ENCODE assay signal across 29 mouse cellular contexts in genomic region chr1:65088567-65089356, GRCm38 (mm10). TPM values are rescaled to one million over a fixed set of nuclear protein-coding genes. Genes with fewer than 3 reads are reported as not detected.
DNase-seq lines count a peak whose midpoint lies in the region; ATAC-seq and TF ChIP-seq lines count a peak whose summit lies in the region.
"Had no signal": no experiment of that assay in that cellular context is flagged by ENCODE, and none has a peak within 500 bp of the region (broad histone marks: within the 10 kb centered on the region; RNA-seq: fewer than 3 reads in every experiment).

No protein-coding gene starts in this region.

- TF ChIP-seq CTCF in gastrocnemius, adult 2 months (IDR thresholded peaks at IDR 0.05) = no peak

- intact Hi-C loops in gastrocnemius, adult 2 months (cut with DNase I) = loop anchor here (2.0 kb wide), 1 partner anchor 90 kb away; no protein-coding TSS in a partner anchor
- intact Hi-C loops in gastrocnemius, postnatal 14 days (cut with DNase I; ENCODE audit: low total_unique reads) = no loop called here

- H3K27ac ChIP-seq in gastrocnemius, adult 2 months = peak overlapping the region; percentile 78
- H3K27ac ChIP-seq in midbrain, embryonic 11.5 days (ENCODE audit: low read depth, low read length) = no peak overlapping the region
- H3K27ac ChIP-seq in midbrain, embryonic 14.5 days (replicated peaks; ENCODE audit: low read depth, low read length) = no peak overlapping the region
- no peak overlapping the region for H3K27ac ChIP-seq in forebrain, embryonic 10.5 days
- H3K27ac ChIP-seq: embryonic facial prominence, embryonic 15.5 days; hindbrain, embryonic 14.5 days; layer of hippocampus, adult 2 months; limb, embryonic 15.5 days; midbrain, embryonic 15.5 days had no signal

- no peaks in the 10 kb centered on the region for H3K36me3 ChIP-seq in midbrain, embryonic 11.5 days (ENCODE audit: control insufficient read depth, insufficient read depth, low read length)
- no peaks in the 10 kb centered on the region for H3K36me3 ChIP-seq in midbrain, embryonic 14.5 days (ENCODE audit: control insufficient read depth, insufficient read depth, low read length)
- H3K36me3 ChIP-seq in forebrain, embryonic 10.5 days (replicated peaks) = no peaks in the 10 kb centered on the region
- H3K36me3 ChIP-seq: embryonic facial prominence, embryonic 15.5 days; limb, embryonic 15.5 days; midbrain, embryonic 15.5 days had no signal

- H3K4me3 ChIP-seq in gastrocnemius, adult 2 months = no peak overlapping the region
- H3K4me3 ChIP-seq in midbrain, embryonic 11.5 days (ENCODE audit: low read depth, low read length) = no peak overlapping the region
- H3K4me3 ChIP-seq in midbrain, embryonic 14.5 days (replicated peaks; ENCODE audit: low read depth, low read length) = no peak overlapping the region
- H3K4me3 ChIP-seq in forebrain, embryonic 10.5 days = no peak overlapping the region
- H3K4me3 ChIP-seq: embryonic facial prominence, embryonic 15.5 days; layer of hippocampus, adult 2 months; limb, embryonic 15.5 days; midbrain, embryonic 15.5 days had no signal

- no peak for ATAC-seq in midbrain, embryonic 11.5 days (ENCODE audit: low FRiP score)
- no peak for ATAC-seq in midbrain, embryonic 14.5 days (ENCODE audit: low FRiP score, low TSS enrichment)
- ATAC-seq in common myeloid progenitor, adult 5-6 weeks (replicated peaks; ENCODE audit: low read depth, poor library complexity, severe bottlenecking) = peak; percentile 68
- ATAC-seq in neutrophil, adult 5-6 weeks (ENCODE audit: extremely low read depth, insufficient number of reproducible peaks, low FRiP score, poor library complexity, severe bottlenecking) = peak; percentile 50
- ATAC-seq: midbrain, embryonic 15.5 days; Patski had no signal

- no peak overlapping the region for H3K4me2 ChIP-seq in midbrain, embryonic 11.5 days
- H3K4me2 ChIP-seq in midbrain, embryonic 14.5 days (ENCODE audit: low read length) = no peak overlapping the region
- H3K4me2 ChIP-seq: embryonic facial prominence, embryonic 15.5 days; hindbrain, embryonic 14.5 days; limb, embryonic 15.5 days; lung, embryonic 14.5 days; midbrain, embryonic 15.5 days had no signal

- no peaks in the 10 kb centered on the region for H3K27me3 ChIP-seq in midbrain, embryonic 11.5 days (ENCODE audit: control insufficient read depth, insufficient read depth, low read length)
- no peaks in the 10 kb centered on the region for H3K27me3 ChIP-seq in midbrain, embryonic 14.5 days (ENCODE audit: control insufficient read depth, insufficient read depth, low read length)
- H3K27me3 ChIP-seq in forebrain, embryonic 10.5 days (ENCODE audit: poor library complexity, severe bottlenecking) = no peaks in the 10 kb centered on the region
- H3K27me3 ChIP-seq: embryonic facial prominence, embryonic 15.5 days; limb, embryonic 15.5 days; midbrain, embryonic 15.5 days; Patski had no signal

- 80% methylated on average over 6 of the region's 6 CpGs for WGBS in midbrain, embryonic 11.5 days
- 87% methylated on average over 6 of the region's 6 CpGs for WGBS in midbrain, embryonic 14.5 days
- WGBS in forebrain, embryonic 10.5 days = 81% methylated on average over 6 of the region's 6 CpGs

- no peaks in the 10 kb centered on the region for H3K9me3 ChIP-seq in midbrain, embryonic 11.5 days (ENCODE audit: control insufficient read depth, low read length)
- H3K9me3 ChIP-seq in midbrain, embryonic 14.5 days (ENCODE audit: control insufficient read depth, low read length) = no peaks in the 10 kb centered on the region
- H3K9me3 ChIP-seq in forebrain, embryonic 10.5 days = no peaks in the 10 kb centered on the region
- H3K9me3 ChIP-seq: embryonic facial prominence, embryonic 15.5 days; limb, embryonic 15.5 days; midbrain, embryonic 15.5 days had no signal

- peak; percentile 31 for DNase-seq in gastrocnemius, adult 2 months
- no peak for DNase-seq in gastrocnemius, postnatal 14 days
- DNase-seq in midbrain, embryonic 11.5 days (ENCODE audit: low spot score, missing footprints) = peak; percentile 47
- no peak for DNase-seq in midbrain, embryonic 14.5 days
- DNase-seq in forebrain, embryonic 10.5 days (ENCODE audit: extremely low spot score, low spot score) = no peak
- no peak for DNase-seq in frontal cortex, adult 2 months (ENCODE audit: extremely low spot score in 1 of 2, low spot score in 1 of 2)
- DNase-seq: adrenal gland, postnatal 14 days; cerebellum, adult 18-20 months; cerebellum, postnatal 25 days; heart, postnatal 36 days; kidney, adult 18-20 months; kidney, postnatal 10 days; lung, embryonic 14.5 days; right cerebral cortex, adult 18-20 months; thymus, postnatal 14 days had no signal

- H3K9ac ChIP-seq in midbrain, embryonic 11.5 days (ENCODE audit: low read length) = no peak overlapping the region
- H3K9ac ChIP-seq in midbrain, embryonic 14.5 days (replicated peaks; ENCODE audit: low read length) = no peak overlapping the region
- H3K9ac ChIP-seq: embryonic facial prominence, embryonic 15.5 days; hindbrain, embryonic 14.5 days; limb, embryonic 15.5 days; lung, embryonic 14.5 days; midbrain, embryonic 15.5 days had no signal

- no peaks in the 10 kb centered on the region for H3K4me1 ChIP-seq in midbrain, embryonic 11.5 days (ENCODE audit: control insufficient read depth, insufficient read depth, low read length)
- H3K4me1 ChIP-seq in midbrain, embryonic 14.5 days (ENCODE audit: control insufficient read depth, insufficient read depth, low read length) = no peaks in the 10 kb centered on the region
- no peaks in the 10 kb centered on the region for H3K4me1 ChIP-seq in forebrain, embryonic 10.5 days
- H3K4me1 ChIP-seq: embryonic facial prominence, embryonic 15.5 days; limb, embryonic 15.5 days; midbrain, embryonic 15.5 days had no signal

RNA-seq across cellular contexts. Expression of gene Crygb, which starts 6.7 kb away (rescaled TPM):
- total RNA-seq in gastrocnemius, adult 2 months (2021) = not detected
- total RNA-seq in gastrocnemius, postnatal 14 days (2021) = not detected
- not detected in 2 replicates for polyA plus RNA-seq in midbrain, embryonic 11.5 days (2014; fragmentation: Nextera tagmentation; extraction: Ambion mirVana)
- not detected in 2 replicates for polyA plus RNA-seq in midbrain, embryonic 14.5 days (2014; fragmentation: Nextera tagmentation; extraction: Ambion mirVana)
- total RNA-seq in common myeloid progenitor, adult 5-6 weeks (2017) = not detected in 2 replicates
- total RNA-seq in neutrophil, adult 5-6 weeks (2017) = not detected in 2 replicates
- polyA plus RNA-seq in forebrain, embryonic 10.5 days (2016; fragmentation: Nextera tagmentation; extraction: Ambion mirVana) = not detected in 2 replicates
- not detected in 2 replicates for polyA plus RNA-seq in frontal cortex, adult 2 months (2012; rRNA removed)
- total RNA-seq: adrenal gland, postnatal 14 days; heart, postnatal 36 days; layer of hippocampus, adult 2 months; left cerebral cortex, postnatal 25 days had no signal
- polyA plus RNA-seq: forebrain, embryonic 11.5 days; gonadal fat pad, adult 2 months; limb, embryonic 15.5 days; lung, embryonic 14.5 days; midbrain, embryonic 15.5 days; Patski; small intestine, adult 2 months; testis, adult 2 months had no signal

RNA-seq across cellular contexts. Expression of gene Cryga, which starts 14.4 kb away (rescaled TPM):
- not detected for total RNA-seq in gastrocnemius, adult 2 months (2021)
- total RNA-seq in gastrocnemius, postnatal 14 days (2021) = not detected
- not detected in 2 replicates for polyA plus RNA-seq in midbrain, embryonic 11.5 days (2014; fragmentation: Nextera tagmentation; extraction: Ambion mirVana)
- not detected in 2 replicates for polyA plus RNA-seq in midbrain, embryonic 14.5 days (2014; fragmentation: Nextera tagmentation; extraction: Ambion mirVana)
- total RNA-seq in common myeloid progenitor, adult 5-6 weeks (2017) = not detected in 2 replicates
- total RNA-seq in neutrophil, adult 5-6 weeks (2017) = not detected in 2 replicates
- not detected in 2 replicates for polyA plus RNA-seq in forebrain, embryonic 10.5 days (2016; fragmentation: Nextera tagmentation; extraction: Ambion mirVana)
- polyA plus RNA-seq in frontal cortex, adult 2 months (2012; rRNA removed) = 1.4 and 1.7 TPM in 2 replicates
- total RNA-seq: adrenal gland, postnatal 14 days; heart, postnatal 36 days had no signal
- polyA plus RNA-seq: forebrain, embryonic 11.5 days; gonadal fat pad, adult 2 months; heart, embryonic 14.5 days; hindbrain, embryonic 14.5 days; limb, embryonic 15.5 days; lung, embryonic 14.5 days; midbrain, embryonic 15.5 days; Patski; small intestine, adult 2 months; testis, adult 2 months had no signal

RNA-seq across cellular contexts. Expression of gene Crygc, which starts 15.3 kb away (rescaled TPM):
- not detected for total RNA-seq in gastrocnemius, adult 2 months (2021)
- total RNA-seq in gastrocnemius, postnatal 14 days (2021) = not detected
- polyA plus RNA-seq in midbrain, embryonic 11.5 days (2014; fragmentation: Nextera tagmentation; extraction: Ambion mirVana) = 0.39 TPM in 1 of 2 replicates, not detected in the other
- not detected in 2 replicates for polyA plus RNA-seq in midbrain, embryonic 14.5 days (2014; fragmentation: Nextera tagmentation; extraction: Ambion mirVana)
- total RNA-seq in common myeloid progenitor, adult 5-6 weeks (2017) = not detected in 2 replicates
- total RNA-seq in neutrophil, adult 5-6 weeks (2017) = not detected in 2 replicates
- 0.37 and 0.64 TPM in 2 replicates for polyA plus RNA-seq in forebrain, embryonic 10.5 days (2016; fragmentation: Nextera tagmentation; extraction: Ambion mirVana)
- polyA plus RNA-seq in frontal cortex, adult 2 months (2012; rRNA removed) = not detected in 2 replicates
- total RNA-seq: adrenal gland, postnatal 14 days; heart, postnatal 36 days; layer of hippocampus, adult 2 months; left cerebral cortex, postnatal 25 days had no signal
- polyA plus RNA-seq: heart, embryonic 14.5 days; hindbrain, embryonic 14.5 days; limb, embryonic 15.5 days; lung, embryonic 14.5 days; midbrain, embryonic 15.5 days; Patski; small intestine, adult 2 months had no signal

RNA-seq across cellular contexts. Expression of gene Crygd, which starts 25.5 kb away (rescaled TPM):
- not detected for total RNA-seq in gastrocnemius, adult 2 months (2021)
- total RNA-seq in gastrocnemius, postnatal 14 days (2021) = not detected
- not detected in 2 replicates for polyA plus RNA-seq in midbrain, embryonic 11.5 days (2014; fragmentation: Nextera tagmentation; extraction: Ambion mirVana)
- polyA plus RNA-seq in midbrain, embryonic 14.5 days (2014; fragmentation: Nextera tagmentation; extraction: Ambion mirVana) = not detected in 2 replicates
- not detected in 2 replicates for total RNA-seq in common myeloid progenitor, adult 5-6 weeks (2017)
- total RNA-seq in neutrophil, adult 5-6 weeks (2017) = not detected in 2 replicates
- not detected in 2 replicates for polyA plus RNA-seq in forebrain, embryonic 10.5 days (2016; fragmentation: Nextera tagmentation; extraction: Ambion mirVana)
- not detected in 2 replicates for polyA plus RNA-seq in frontal cortex, adult 2 months (2012; rRNA removed)
- total RNA-seq: adrenal gland, postnatal 14 days; heart, postnatal 36 days; layer of hippocampus, adult 2 months; left cerebral cortex, postnatal 25 days had no signal
- polyA plus RNA-seq: forebrain, embryonic 11.5 days; heart, embryonic 14.5 days; hindbrain, embryonic 14.5 days; limb, embryonic 15.5 days; lung, embryonic 14.5 days; midbrain, embryonic 15.5 days; Patski; small intestine, adult 2 months; testis, adult 2 months had no signal

RNA-seq across cellular contexts. Expression of gene Gm28845, which starts 30.6 kb away (rescaled TPM):
- not detected for total RNA-seq in gastrocnemius, adult 2 months (2021)
- total RNA-seq in gastrocnemius, postnatal 14 days (2021) = not detected
- polyA plus RNA-seq in midbrain, embryonic 11.5 days (2014; fragmentation: Nextera tagmentation; extraction: Ambion mirVana) = not detected in 2 replicates
- not detected in 2 replicates for polyA plus RNA-seq in midbrain, embryonic 14.5 days (2014; fragmentation: Nextera tagmentation; extraction: Ambion mirVana)
- not detected in 2 replicates for total RNA-seq in common myeloid progenitor, adult 5-6 weeks (2017)
- total RNA-seq in neutrophil, adult 5-6 weeks (2017) = not detected in 2 replicates
- polyA plus RNA-seq in forebrain, embryonic 10.5 days (2016; fragmentation: Nextera tagmentation; extraction: Ambion mirVana) = not detected in 2 replicates
- polyA plus RNA-seq in frontal cortex, adult 2 months (2012; rRNA removed) = 0.99 and 1.9 TPM in 2 replicates
- total RNA-seq: adrenal gland, postnatal 14 days; heart, postnatal 36 days had no signal
- polyA plus RNA-seq: embryonic facial prominence, embryonic 15.5 days; forebrain, embryonic 11.5 days; gonadal fat pad, adult 2 months; heart, embryonic 14.5 days; limb, embryonic 15.5 days; lung, embryonic 14.5 days; midbrain, embryonic 15.5 days; Patski; small intestine, adult 2 months; testis, adult 2 months had no signal

Comparison
In these comparisons a context has a peak if more than half of its experiments do, and no peak if none do; other contexts are left out.
1. DNase-seq: peak in gastrocnemius, adult 2 months (single experiment) and midbrain, embryonic 11.5 days (single experiment); none in gastrocnemius, postnatal 14 days (single experiment), midbrain, embryonic 14.5 days (single experiment), forebrain, embryonic 10.5 days (single experiment) and frontal cortex, adult 2 months (0 of 2).
2. ATAC-seq: peak in common myeloid progenitor, adult 5-6 weeks (single experiment) and neutrophil, adult 5-6 weeks (single experiment); none in midbrain, embryonic 11.5 days (single experiment) and midbrain, embryonic 14.5 days (single experiment).